Mouse (Mus musculus) hematopoietic stem cell, adult 5-6 weeks (primary cell): ENCODE measurements around the gene Hist1h2ah. TPM values are rescaled to one million over a fixed set of nuclear protein-coding genes. Genes with fewer than 3 reads are reported as not detected.

ENCODE experiments used
- ATAC-seq, 2 experiments: fragments of 125-278 bp in 1 of 2; replicated peaks in 1 of 2; 2 replicates each; pipeline ENCODE4 v1.8.0; 2016 to 2017; ENCODE audit warnings: inconsistent platforms in 2 of 2, mild to moderate bottlenecking in 2 of 2, moderate number of reproducible peaks in 2 of 2, low read depth in 1 of 2, moderate TSS enrichment in 1 of 2; ENCODE audit not compliant: low FRiP score in 2 of 2, poor library complexity in 2 of 2, severe bottlenecking in 2 of 2, insufficient read depth in 1 of 2, low TSS enrichment in 1 of 2
- total RNA-seq: library from RNA; stranded (forward); fragments of 172-1452, 232-1000 nt; gene quantifications from 2 replicates; pipeline ENCODE4 v1.2.3, GENCODE M21; 2017

The Hist1h2ah gene
- total RNA-seq, 1 experiment from 2014 or later, result 874 TPM

GRCm38 (mm10) chr13:21997201-21997820 is 38.1 kb downstream of the Hist1h2ah start:
- ATAC-seq, result no peak

DNA sequence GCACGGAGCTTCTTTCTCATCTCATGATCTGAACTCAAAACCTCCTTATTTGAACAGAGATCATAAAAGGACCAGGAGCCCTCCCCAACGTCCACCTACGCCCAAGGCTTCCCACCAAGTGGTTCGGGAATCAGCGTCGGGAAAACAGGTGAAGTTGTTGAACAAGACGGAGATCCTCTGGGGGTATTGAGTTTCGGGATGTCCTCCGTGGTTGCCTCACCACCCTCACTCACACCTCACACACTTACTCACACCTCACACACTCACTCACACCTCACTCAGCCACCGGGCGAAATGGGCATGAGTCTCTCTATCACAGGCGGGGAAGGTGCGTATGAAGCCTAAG is 38.6 kb downstream of the Hist1h2ah start:
- ATAC-seq, result no peak

DNA sequence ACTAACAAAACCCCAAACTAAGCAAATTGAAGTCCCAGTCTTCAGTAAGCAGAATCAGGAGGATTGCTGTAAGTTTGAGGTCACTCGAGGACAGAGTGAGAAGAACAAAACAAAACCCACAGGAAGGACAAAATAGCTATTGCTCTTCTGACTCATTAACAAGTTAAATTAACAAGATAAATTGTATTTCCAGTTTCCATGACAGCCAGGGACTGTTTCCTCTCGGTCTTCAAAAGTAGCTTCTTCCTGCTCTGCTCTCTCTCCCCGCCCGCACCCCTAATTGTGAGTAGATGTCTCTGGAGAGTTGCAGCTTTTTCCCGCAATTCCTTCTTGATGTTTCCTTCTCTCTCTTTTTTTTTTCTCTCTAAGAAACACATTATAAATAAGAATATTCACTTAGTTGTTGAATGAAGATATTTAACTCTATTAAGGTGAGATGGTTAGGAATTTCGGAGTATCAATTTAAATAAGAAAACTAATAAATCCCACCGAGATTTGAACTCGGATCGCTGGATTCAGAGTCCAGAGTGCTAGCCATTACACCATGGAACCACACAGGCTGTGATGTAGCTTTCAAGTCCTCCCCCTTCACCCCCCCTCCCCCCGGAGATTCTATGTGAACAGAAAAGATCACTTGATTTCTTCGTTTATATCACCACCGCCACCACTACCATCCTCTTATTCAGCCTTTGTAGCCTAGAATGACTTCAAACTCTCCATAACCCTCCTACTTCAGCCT is 39.1 kb downstream of the Hist1h2ah start:
- no peak for ATAC-seq

- ATAC-seq, result peak; percentile 63 to 64
Measured at GRCm38 (mm10) chr13:21995331-21995914, 39.9 kb downstream of the Hist1h2ah start.

GRCm38 (mm10) chr13:21994896-21995295 is 40.5 kb downstream of the Hist1h2ah start:
- ATAC-seq, result no peak

DNA sequence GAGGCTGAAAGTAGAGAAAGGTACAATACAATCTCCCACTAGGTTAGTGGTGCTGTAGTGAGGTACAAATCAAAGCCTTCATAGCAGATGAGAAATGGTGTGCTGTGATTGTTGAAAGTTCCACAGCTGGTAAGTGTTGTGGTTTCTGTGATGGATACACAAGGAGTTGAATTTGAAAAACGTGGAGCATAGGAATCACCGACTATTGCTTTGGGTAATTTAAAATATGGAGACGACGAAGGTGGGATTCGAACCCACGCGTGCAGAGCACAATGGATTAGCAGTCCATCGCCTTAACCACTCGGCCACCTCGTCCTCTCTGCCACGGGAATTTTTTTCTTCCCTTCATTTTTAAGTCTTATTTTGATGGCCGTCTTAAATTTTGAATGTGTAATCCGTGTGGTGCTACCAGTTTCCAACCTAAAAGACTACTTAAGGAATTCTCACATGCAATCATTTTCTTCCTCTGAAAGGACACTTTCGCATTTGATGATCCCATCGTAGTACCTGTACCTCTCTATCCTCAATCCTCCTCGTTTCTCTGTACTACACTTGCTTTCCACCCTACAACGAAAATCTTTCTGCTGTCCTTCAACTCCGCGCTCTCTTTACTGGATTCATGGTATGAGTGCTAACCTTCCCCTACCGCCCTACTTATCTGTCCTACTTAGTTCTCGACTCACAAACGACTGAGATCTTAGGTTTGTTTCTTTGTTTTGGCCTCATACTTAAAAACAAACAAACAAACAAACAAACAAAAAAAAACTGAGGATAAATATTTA is 41.2 kb downstream of the Hist1h2ah start:
- ATAC-seq, result no peak; a peak in 1 of 4 replicates

DNA sequence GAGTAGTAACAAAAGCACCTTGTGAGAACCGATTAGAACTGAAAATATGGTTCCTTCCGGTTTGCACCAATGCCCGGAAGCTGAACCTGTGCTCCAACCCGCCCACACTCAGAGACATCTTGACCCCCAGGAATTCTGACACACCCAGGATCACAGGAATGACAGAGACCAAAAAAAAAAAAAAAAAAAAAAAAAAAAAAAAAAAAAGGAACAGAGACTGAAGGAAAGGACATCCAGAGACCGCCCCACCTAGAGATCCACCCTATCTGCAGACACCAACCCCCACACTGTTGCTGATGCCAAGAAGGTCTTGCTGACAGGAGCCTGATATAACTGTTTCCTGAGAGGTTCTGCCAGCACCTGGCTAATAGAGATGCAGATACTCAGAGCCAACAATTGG is 42.8 kb downstream of the Hist1h2ah start:
- ATAC-seq, result no peak

Other genes starting within 250 kb of the Hist1h2ah start
- gene Hist1h2an, start 248.3 kb downstream of the Hist1h2ah start, total RNA-seq, result 238 and 317 TPM in 2 replicates
- gene Hist1h2bp, start 248.1 kb downstream of the Hist1h2ah start, total RNA-seq, result 17.5 and 24.0 TPM in 2 replicates
- gene Hist1h2bq, start 225.4 kb downstream of the Hist1h2ah start, total RNA-seq, result 25.5 and 234 TPM in 2 replicates
- gene Hist1h2ao, start 225.1 kb downstream of the Hist1h2ah start, total RNA-seq, result not detected in 2 replicates
- gene Hist1h4m, start 223.8 kb downstream of the Hist1h2ah start, total RNA-seq, result 1,005 and 2,128 TPM in 2 replicates
- gene Hist1h4n, start 203.4 kb downstream of the Hist1h2ah start, total RNA-seq, result 608 and 1,167 TPM in 2 replicates
- gene Hist1h2ap, start 202.1 kb downstream of the Hist1h2ah start, total RNA-seq, result 2,322 and 2,497 TPM in 2 replicates
- 126 and 348 TPM in 2 replicates for gene Hist1h2br, start 201.8 kb downstream of the Hist1h2ah start, total RNA-seq
- gene Zfp184, start 90.5 kb downstream of the Hist1h2ah start, total RNA-seq, result 18.3 and 26.9 TPM in 2 replicates
- not detected in 2 replicates for gene Pom121l2, start 54.4 kb downstream of the Hist1h2ah start, total RNA-seq
- 0.84 and 1.1 TPM in 2 replicates for gene Prss16, start 25.8 kb downstream of the Hist1h2ah start, total RNA-seq
- gene Hist1h2bk, start 302 bp upstream of the Hist1h2ah start, total RNA-seq, result 735 and 845 TPM in 2 replicates
- 41.9 and 76.5 TPM in 2 replicates for gene Hist1h4i, start 5.8 kb upstream of the Hist1h2ah start, total RNA-seq
- 548 and 583 TPM in 2 replicates for gene Hist1h2ag, start 7.4 kb upstream of the Hist1h2ah start, total RNA-seq
- gene Hist1h2bj, start 7.6 kb upstream of the Hist1h2ah start, total RNA-seq, result 212 and 356 TPM in 2 replicates
- not detected in 2 replicates for gene Vmn1r188, start 48.9 kb upstream of the Hist1h2ah start, total RNA-seq
- gene Vmn1r189, start 70.3 kb upstream of the Hist1h2ah start, total RNA-seq, result not detected in 2 replicates
- not detected in 2 replicates for gene Vmn1r191, start 148.4 kb upstream of the Hist1h2ah start, total RNA-seq
- not detected in 2 replicates for gene Vmn1r192, start 155.6 kb upstream of the Hist1h2ah start, total RNA-seq
- not detected in 2 replicates for gene Vmn1r193, start 187.6 kb upstream of the Hist1h2ah start, total RNA-seq
- gene Vmn1r194, start 208.6 kb upstream of the Hist1h2ah start, total RNA-seq, result not detected in 2 replicates
- gene Vmn1r195, start 235.0 kb upstream of the Hist1h2ah start, total RNA-seq, result not detected in 2 replicates